Mouse (Mus musculus): ENCODE data around the gene Sf3b1. TPM values are rescaled to one million over a fixed set of nuclear protein-coding genes. Genes with fewer than 3 reads are reported as not detected.
"Not testable (repeated sequence)": the region's sequence is repeated elsewhere in the genome, so short reads cannot be mapped to it uniquely, and the experiment has no call there.

The Sf3b1 gene
- 416 and 452 TPM in 2 replicates for total RNA-seq (2017)

DNA sequence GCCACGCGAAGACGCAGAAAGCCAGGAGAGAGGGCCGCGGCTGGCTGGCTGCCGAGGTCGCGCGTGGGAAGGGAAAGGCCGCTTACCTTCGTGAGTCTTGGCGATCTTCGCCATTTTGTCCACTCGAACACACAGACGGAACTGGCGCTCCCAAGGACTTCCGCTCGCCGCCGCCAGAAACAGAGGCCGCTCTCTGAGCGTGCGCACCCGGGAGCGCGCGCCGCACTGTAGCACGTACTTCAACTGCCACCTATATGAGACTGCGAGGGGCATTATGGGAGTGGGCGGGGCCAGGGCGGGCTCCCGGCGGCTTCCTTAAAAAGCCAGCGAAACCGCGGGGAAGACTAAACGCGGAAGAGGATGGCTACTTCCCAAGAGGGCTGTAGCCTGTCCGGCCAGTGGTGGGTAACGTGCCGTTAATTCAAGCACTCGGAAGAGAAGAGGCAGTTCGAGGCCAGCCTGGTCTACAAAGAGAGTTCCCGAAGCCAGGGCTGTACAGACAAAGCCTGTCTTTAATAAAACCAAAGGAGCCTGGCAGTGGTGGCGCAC lies at the start of gene Sf3b1:
Gene Sf3b1, minus strand, starts transcription at position 229 of the 549 bp plus-strand sequence.
- peak; percentile 86 to 88 for ATAC-seq (replicated peaks in 1 of 2; ENCODE audit: insufficient read depth in 1 of 2, low FRiP score in 2 of 2, low TSS enrichment in 1 of 2, low read depth in 1 of 2, poor library complexity in 2 of 2, severe bottlenecking in 2 of 2)

DNA sequence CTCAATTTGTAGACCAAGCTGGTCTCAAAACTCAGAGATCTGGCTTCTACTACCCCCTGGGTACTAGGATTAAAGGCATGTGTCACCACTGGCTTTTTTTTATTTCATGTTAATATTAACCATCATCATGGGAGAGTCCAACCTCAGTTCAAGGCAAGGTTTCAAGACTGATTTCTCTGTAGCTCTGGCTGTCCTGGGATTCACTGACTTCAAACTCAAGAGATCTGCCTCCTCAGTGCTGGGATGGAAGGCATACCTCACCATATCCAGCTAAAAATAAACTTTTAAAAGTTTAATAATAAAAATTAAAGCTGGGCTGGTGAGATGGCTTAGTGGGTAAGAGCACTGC lies 49.1 kb upstream of the Sf3b1 start:
- ATAC-seq (replicated peaks in 1 of 2; ENCODE audit: insufficient read depth in 1 of 2, low FRiP score in 2 of 2, low TSS enrichment in 1 of 2, low read depth in 1 of 2, poor library complexity in 2 of 2, severe bottlenecking in 2 of 2): no peak

DNA sequence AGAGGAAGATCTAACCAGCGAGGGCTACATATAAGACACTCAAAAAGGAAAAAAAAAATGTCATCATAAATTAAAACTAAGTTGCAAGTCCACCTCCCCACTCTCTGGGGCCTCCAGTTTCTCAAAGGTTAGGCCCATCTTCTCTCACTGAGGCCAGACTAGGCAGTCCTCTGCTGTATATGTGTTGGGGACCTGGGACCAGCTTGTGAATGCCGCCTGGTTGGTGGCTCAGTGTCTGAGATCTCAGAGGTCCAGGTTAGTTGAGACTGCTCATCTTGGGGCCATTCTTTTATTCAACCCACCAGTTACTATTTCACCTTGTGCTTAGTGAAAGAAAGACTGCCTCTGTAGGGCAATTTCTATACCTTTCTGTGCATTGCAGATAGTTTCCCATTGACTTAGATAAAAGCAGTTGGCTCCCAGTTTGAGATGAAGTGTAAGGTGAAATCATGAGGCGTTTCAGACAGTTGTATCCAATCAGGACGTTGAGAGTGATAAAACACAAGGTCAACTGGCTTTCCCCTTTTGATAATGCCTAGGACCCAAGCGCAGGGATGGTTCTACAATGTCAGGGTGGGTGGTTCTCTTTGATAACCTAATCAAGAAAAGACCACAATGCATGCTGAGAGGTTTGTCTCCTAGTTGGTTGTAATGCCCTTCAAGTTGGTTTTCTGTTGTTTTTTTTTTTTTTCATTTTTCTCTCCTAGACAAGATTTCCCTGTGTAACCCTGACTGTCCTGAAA lies 48.5 kb upstream of the Sf3b1 start:
- peak in 1 of 2 experiments; percentile 39; a peak in 1 of 4 replicates for ATAC-seq (replicated peaks in 1 of 2; ENCODE audit: insufficient read depth in 1 of 2, low FRiP score in 2 of 2, low TSS enrichment in 1 of 2, low read depth in 1 of 2, poor library complexity in 2 of 2, severe bottlenecking in 2 of 2)

DNA sequence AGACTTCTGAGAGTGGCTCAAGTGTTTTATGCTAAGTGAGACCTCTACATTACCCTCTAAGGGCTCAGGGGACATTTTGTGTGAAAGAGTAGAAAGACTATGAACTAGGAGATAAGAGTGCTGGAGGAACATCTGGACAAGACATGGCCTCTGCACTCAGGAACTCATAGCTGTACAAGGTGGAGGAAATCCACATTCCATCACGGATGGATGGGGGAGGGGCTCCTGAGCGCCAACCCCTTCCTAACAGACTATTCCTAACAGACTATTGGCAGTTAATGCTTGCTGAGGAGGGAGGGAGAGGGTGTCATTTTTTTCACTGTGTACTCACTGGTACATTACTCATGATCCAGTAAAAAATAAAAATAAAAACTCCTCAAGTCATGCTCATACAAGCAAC lies 47.5 kb upstream of the Sf3b1 start:
- ATAC-seq (replicated peaks in 1 of 2; ENCODE audit: insufficient read depth in 1 of 2, low FRiP score in 2 of 2, low TSS enrichment in 1 of 2, low read depth in 1 of 2, poor library complexity in 2 of 2, severe bottlenecking in 2 of 2): no peak

DNA sequence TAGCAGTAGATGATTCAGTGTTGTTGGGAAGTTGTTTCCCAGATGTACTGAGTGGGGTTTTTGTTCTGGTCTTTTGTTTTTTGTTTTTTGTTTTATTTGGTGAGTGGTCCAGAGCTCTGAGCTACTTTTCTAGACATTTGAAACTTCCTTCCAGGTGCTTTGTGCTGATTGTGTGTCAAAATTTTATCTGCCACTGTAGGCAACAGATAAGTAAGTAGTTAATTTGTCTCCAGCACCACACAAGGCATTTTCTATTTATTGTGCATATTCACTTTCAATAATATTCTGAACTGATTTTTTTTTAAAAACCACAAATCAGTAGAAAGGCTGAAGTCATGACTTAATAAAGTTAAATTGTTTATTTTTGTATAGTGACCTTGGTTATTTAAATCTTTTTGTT lies 45.0 kb upstream of the Sf3b1 start:
- ATAC-seq (replicated peaks in 1 of 2; ENCODE audit: insufficient read depth in 1 of 2, low FRiP score in 2 of 2, low TSS enrichment in 1 of 2, low read depth in 1 of 2, poor library complexity in 2 of 2, severe bottlenecking in 2 of 2): not testable (repeated sequence)

DNA sequence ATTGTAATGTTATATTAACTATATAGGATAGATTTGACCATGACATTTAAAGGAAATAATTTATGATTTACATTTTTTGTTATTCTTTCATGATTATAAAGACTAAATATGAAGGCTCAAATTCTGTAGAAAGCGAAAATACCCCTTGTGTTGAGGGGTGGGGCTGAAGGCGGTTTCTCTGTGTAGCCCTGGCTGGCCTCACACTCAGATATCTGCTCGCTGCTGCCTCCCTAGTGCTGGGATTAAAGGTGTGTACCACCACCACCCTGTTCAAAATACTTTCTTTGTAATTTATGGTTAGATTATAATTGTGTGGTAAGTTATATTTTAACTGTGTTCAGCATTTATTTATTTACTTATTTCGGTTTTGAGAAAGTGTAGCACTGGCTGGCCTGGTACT lies 34.5 kb upstream of the Sf3b1 start:
- ATAC-seq (replicated peaks in 1 of 2; ENCODE audit: insufficient read depth in 1 of 2, low FRiP score in 2 of 2, low TSS enrichment in 1 of 2, low read depth in 1 of 2, poor library complexity in 2 of 2, severe bottlenecking in 2 of 2): no peak

DNA sequence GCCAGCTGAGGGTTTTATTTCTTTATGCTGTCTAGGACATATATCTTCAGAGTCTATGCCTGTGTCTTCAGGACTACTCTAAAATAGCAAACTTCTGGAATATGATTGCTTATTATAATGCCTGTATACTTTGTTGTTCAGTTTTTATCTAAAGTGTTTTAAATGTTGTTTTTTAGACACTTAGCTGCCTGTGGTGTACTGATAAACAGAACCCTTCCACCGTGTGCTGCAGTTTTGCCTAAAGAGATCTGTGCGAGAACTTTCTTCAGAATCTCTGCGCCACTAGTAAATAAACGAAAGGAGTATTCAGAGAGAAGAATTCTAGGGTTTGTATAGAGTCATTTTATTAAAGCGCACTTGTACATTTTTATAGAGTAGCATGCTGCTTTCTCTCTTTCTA lies 33.8 kb upstream of the Sf3b1 start:
- no peak for ATAC-seq (replicated peaks in 1 of 2; ENCODE audit: insufficient read depth in 1 of 2, low FRiP score in 2 of 2, low TSS enrichment in 1 of 2, low read depth in 1 of 2, poor library complexity in 2 of 2, severe bottlenecking in 2 of 2)

DNA sequence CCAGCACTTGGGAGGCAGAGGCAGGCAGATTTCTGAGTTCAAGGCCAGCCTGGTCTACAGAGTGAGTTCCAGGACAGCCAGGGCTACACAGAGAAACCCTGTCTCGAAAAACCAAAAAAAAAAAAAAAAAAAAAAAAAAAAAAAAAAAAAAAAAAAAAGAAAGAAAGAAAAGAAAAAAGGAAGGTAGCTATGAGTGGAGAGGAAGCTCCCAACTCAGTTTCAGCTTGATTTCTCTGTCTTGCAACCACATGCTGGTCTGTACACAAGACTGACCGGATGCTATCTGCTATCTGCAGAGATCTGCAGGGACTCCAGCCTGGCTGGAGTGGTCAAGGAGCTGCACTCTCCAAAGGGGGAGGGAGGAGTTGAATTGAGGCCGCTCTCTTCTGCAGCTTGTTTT lies 31.1 kb upstream of the Sf3b1 start:
- not testable (repeated sequence) for ATAC-seq (replicated peaks in 1 of 2; ENCODE audit: insufficient read depth in 1 of 2, low FRiP score in 2 of 2, low TSS enrichment in 1 of 2, low read depth in 1 of 2, poor library complexity in 2 of 2, severe bottlenecking in 2 of 2)

DNA sequence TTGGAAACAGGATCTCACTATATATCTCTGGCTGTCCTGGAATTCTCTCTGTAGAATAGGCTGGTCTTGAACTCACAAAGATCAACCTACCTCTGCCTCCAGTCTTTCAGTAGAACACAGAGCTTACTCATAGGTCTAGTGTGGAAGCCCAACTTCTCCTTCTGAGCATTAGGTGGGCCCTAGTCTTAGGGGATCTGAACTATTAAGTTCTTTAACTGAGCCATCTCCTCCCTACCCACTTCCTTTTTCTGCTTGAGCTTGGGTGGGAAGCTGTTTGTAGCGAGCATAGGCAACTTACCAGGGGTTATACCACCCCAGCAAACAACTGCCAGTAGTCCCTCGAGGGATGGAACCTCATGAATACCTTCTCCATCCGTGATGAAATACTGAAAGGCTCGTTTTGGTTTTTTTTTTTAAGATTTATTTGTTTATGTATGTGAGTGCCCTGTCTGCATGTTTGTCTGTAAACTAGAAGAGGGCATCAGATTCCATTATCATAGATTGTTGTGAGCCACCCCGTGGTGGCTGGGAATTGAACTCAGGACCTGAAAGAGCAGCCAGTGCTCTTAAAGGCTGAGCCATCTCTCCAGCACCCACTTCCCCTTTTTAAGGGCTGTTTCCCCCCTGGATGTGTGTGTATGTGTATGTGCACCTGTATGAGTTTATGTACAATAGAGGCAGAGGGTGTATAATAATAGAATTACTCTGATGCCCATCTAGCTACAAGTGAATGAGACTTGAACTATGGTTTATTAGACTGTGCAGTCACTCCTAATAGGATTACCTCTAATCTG lies 28.2 kb upstream of the Sf3b1 start:
- ATAC-seq (replicated peaks in 1 of 2; ENCODE audit: insufficient read depth in 1 of 2, low FRiP score in 2 of 2, low TSS enrichment in 1 of 2, low read depth in 1 of 2, poor library complexity in 2 of 2, severe bottlenecking in 2 of 2): no peak

DNA sequence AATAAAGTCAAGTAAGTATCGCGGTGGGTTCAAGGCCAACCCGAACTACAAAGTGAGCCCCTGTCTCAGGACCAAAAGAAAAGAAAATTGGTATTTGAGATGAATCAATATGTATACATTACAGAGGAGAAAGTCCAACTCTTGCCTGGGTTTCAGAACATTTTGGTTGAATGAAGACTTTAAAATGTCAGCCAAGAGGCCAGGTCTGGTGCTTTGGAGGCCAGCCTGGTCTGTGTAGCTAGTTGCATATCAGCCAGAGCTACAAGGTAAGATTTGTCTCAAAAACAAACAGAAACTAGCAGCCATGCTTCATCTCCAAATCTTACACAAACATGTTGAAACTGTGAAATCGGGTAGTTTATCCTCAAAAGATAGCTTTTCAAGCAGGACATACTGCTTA lies 26.3 kb upstream of the Sf3b1 start:
- no peak for ATAC-seq (replicated peaks in 1 of 2; ENCODE audit: insufficient read depth in 1 of 2, low FRiP score in 2 of 2, low TSS enrichment in 1 of 2, low read depth in 1 of 2, poor library complexity in 2 of 2, severe bottlenecking in 2 of 2)

DNA sequence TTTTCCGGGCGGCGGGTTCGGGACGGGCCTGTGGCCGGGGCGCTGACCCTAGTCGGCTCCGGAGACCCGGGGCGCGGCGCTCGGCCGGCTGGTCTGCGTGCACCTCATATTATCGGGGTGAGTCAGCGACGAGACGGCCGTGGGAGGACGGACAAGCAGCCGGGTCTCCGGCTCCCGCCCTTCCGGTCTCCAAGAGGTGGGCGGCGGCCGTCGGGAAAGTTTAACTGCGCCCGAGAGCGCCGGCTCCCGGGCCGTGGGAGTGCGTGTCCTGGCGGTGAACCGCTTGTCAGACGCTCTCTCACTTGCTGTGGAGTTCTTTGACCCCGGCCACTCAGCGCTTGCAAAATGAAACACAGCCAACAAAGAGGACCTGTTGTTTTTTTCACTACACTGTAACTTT lies 25.7 kb upstream of the Sf3b1 start:
- peak in 1 of 2 experiments; percentile 9; a peak in 1 of 4 replicates for ATAC-seq (replicated peaks in 1 of 2; ENCODE audit: insufficient read depth in 1 of 2, low FRiP score in 2 of 2, low TSS enrichment in 1 of 2, low read depth in 1 of 2, poor library complexity in 2 of 2, severe bottlenecking in 2 of 2)

DNA sequence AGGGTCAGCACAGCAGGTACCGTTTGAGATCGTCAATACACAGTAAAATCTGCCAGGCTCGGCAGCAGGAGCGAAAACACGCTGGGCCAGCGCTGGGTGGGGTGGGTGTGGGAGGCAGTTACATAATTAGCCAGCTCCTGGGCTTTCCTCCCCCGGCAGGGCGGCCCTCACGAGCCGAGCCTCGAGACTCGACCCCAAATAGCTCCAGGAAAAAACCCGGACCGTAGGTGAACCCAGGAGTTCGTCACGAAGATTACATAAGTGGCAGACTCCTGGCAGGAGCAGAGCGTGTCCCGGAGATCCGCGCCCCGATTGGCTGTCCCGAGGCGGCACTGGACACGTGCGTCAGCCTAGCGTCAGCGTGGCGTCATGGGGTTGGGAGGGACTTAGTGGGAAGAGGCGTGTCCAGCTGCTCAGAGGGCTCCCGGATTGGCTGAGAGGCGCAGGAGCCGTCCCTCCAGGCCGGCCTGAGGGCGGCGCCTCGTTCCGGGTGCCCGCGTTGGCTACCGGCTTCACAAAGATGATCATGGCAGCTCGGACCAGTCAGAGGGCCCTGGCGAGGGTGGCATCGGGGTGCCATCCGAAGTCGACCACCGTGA lies 25.2 kb upstream of the Sf3b1 start, which contains the start of gene Coq10b:
Gene Coq10b, plus strand, starts transcription at position 416 of the 599 bp plus-strand sequence.
- peak; percentile 98 for ATAC-seq (replicated peaks in 1 of 2; ENCODE audit: insufficient read depth in 1 of 2, low FRiP score in 2 of 2, low TSS enrichment in 1 of 2, low read depth in 1 of 2, poor library complexity in 2 of 2, severe bottlenecking in 2 of 2)

DNA sequence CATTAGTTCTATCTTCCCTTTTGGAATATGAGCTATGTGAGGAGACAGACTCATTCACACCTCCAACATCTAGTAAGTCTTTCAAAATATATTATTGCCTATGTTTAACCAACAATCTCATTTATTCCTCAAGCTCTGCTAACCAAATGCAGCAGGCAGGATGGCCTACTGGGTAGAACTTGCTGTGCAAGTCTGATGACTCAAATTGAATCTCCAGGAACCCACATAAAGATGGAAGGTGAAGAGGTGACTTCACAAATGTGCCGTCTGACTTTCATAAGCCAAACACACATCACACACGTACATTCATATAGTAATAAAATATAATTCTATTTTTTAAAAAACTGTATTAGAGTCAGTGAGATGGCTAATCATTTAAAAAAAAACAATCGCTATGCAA lies 24.4 kb upstream of the Sf3b1 start:
- no peak for ATAC-seq (replicated peaks in 1 of 2; ENCODE audit: insufficient read depth in 1 of 2, low FRiP score in 2 of 2, low TSS enrichment in 1 of 2, low read depth in 1 of 2, poor library complexity in 2 of 2, severe bottlenecking in 2 of 2)

DNA sequence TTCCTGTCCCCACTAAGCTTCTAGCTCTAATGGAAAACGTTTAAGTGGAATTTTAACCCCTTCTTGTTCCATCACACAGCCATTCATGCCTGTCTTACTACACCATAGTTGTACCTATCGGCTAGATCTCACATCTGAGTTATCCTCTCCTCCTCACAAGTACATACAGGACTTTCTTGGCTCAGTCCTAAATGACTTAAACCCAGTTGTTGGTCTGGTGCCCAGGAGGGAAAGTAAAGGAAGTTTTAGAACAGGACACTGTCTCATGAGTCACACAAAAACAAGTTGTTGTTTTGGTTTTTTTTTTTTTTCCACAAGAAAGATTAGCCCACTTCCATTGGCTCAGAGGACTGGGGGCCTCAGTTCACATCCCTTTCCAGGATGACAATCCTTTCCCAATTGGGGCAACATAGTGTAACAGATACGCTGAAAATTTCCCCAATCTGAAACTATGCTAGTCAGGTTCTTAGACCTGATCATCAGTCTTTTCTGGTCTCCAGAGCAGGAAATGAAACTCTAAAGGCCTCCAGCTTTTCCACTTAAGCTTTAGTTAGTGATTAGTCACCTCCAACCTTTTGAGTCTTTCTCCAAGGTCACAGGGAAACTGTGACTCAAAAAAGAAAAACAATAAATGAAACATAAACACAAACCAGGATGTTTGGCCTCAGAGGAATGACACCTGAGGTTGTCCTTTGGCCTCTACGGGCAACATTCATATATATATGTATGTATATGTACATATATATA lies 21.7 kb upstream of the Sf3b1 start:
- ATAC-seq (replicated peaks in 1 of 2; ENCODE audit: insufficient read depth in 1 of 2, low FRiP score in 2 of 2, low TSS enrichment in 1 of 2, low read depth in 1 of 2, poor library complexity in 2 of 2, severe bottlenecking in 2 of 2): no peak

DNA sequence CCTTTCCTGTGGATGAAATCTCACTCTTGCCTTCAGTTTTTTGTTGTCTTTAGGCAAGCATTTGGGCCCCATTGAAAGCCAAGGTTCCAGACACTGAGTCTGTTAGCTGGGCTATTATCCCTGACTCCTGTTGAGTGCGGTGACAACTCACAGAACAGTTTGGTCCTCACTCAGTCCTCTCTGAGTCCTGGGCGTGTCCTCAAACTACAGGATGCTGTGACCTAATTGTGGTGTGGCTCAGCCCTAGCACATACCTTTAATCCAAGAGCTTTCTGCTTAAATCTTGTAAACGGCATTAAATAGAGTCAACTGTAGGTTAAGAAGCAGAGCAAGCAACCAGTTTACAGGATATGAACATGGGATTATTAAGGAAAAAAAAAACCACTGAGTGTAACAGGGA lies 15.9 kb upstream of the Sf3b1 start:
- ATAC-seq (replicated peaks in 1 of 2; ENCODE audit: insufficient read depth in 1 of 2, low FRiP score in 2 of 2, low TSS enrichment in 1 of 2, low read depth in 1 of 2, poor library complexity in 2 of 2, severe bottlenecking in 2 of 2): no peak

DNA sequence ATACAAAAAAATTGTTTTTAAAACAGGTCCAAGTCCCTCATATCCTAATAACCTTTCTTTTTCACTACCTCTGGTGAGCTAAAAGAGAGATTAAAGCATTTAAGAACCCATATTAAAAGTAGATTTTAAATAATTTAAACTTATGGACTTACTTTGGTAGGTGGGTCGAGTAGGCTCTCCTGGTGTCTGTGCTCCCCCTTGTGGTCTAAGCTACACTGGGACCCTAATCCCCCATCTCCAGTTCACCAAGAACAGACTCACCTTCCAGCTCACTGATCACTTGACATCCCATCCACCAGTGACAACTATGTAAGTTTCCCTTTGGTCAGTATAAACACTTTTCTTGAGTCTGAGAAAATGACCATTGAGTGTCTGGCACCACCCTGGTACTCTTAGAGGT lies 15.0 kb upstream of the Sf3b1 start:
- no peak for ATAC-seq (replicated peaks in 1 of 2; ENCODE audit: insufficient read depth in 1 of 2, low FRiP score in 2 of 2, low TSS enrichment in 1 of 2, low read depth in 1 of 2, poor library complexity in 2 of 2, severe bottlenecking in 2 of 2)

DNA sequence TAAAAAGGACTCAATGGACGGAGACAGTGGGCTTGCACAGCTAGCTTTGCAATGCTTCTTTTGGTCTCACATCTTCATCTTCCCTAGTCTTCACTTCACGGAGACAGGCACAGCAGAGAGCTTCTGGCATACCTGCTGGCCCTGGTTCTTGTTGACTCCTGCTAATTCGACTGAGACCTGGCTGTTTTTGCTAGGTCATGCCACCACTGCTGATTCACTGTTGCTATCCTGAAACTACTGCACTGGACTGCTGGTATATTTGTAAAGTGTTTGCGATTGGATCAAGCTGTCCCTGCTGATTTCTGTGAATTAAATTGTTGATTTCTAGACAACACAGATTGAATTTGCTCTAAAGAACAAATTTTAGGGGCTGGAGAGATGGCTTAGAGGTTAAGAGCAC lies 14.4 kb upstream of the Sf3b1 start:
- no peak for ATAC-seq (replicated peaks in 1 of 2; ENCODE audit: insufficient read depth in 1 of 2, low FRiP score in 2 of 2, low TSS enrichment in 1 of 2, low read depth in 1 of 2, poor library complexity in 2 of 2, severe bottlenecking in 2 of 2)

Measured in hematopoietic stem cell, adult 5-6 weeks (primary cell).